Mouse (Mus musculus): ENCODE results near the gene Rpl27. TPM values are rescaled to one million over a fixed set of nuclear protein-coding genes. Genes with fewer than 3 reads are reported as not detected.
A peak's percentile ranks its signal among the peaks of the same experiment; 100 is the strongest.
"Not testable (repeated sequence)": the region's sequence is repeated elsewhere in the genome, so short reads cannot be mapped to it uniquely, and the experiment has no call there.

Rpl27 gene
- total RNA-seq, 2 experiments from 2014 or later: 66.9 to 67.8 TPM

DNA sequence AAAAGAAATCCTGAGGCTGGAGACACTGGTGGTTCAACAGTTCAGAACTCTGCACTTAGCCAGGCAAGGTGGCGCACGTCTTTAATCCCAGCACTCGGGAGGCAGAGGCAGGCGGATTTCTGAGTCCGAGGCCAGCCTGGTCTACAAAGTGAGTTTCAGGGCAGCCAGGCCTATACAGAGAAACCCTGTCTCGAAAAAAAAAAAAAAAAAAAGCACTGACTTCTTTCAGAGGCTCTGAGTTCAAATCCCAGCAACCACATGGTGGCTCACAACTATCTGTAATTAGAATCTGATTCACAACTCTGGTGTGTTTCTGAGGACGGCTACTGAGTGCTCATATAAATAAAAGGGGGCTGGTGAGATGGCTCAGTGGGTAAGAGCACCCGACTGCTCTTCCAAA, 4.8 kb downstream of the Rpl27 start:
- not testable (repeated sequence) for DNase-seq (ENCODE audit: low spot score in 2 of 2)

DNA sequence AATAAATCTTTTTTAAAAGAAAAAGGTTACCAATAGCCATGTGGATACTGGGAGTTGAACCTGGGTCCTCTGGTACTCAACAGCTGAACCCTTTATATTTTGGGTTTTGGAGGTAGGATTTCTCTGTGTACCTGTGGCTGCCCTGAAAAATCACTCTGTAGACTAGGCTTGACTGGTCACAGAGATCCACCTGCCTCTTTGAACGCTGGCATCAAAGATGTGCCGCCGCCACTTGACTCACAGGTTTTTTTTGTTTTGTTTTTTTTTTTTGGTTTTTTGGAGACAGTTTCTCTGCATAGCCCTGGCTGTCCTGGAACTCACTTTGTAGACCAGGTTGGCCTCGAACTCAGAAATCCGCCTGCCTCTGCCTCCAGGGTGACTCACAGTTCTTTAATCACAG, 5.7 kb downstream of the Rpl27 start:
- DNase-seq (ENCODE audit: low spot score in 2 of 2): no peak

DNA sequence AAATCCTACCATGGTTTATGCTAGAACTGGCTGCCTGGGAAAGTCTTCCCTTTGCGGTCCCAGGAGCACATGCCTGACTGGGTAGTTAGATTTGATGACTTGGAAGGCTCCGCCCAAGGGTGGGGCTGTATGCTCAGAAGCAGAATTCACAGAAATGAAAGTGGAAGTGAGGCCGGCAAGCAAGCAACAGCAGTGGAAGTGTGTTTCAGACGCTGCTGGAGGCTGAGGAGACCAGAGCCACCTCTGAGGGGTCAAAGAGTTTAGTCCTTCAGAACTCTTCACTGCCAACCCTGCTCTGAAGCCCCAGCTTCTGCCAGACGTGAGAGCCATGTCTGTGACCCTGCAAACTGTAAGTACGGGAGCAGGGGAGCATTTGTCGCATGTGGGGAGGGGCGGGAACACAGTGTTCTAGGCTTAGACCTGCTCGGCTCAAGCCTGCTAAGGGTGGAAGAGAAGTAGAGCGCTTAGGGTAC, 6.2 kb downstream of the Rpl27 start, which contains the start of gene Ifi35:
Gene Ifi35, plus strand, starts transcription at position 134 of the 473 bp plus-strand sequence.
- DNase-seq (ENCODE audit: low spot score in 2 of 2): no peak

DNA sequence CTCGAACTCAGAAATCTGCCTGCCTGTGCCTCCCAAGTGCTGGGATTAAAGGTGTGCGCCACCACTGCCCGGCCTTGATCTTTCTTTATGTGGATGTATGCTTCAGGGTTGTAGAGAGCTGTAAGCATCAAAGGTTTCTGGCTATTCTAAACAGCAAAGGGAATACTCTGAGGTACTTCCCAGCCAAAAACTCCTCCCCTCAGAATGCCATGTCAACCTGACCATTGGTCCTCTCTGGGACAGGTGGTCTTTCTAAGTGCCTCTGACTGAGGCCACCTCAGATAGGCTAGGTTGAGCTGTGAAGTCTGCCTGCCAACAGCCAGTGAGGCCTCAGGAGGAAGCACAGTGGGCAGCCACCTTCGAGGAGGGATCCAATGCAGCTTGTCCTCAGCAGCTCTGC, 6.8 kb downstream of the Rpl27 start:
- DNase-seq (ENCODE audit: low spot score in 2 of 2): no peak

DNA sequence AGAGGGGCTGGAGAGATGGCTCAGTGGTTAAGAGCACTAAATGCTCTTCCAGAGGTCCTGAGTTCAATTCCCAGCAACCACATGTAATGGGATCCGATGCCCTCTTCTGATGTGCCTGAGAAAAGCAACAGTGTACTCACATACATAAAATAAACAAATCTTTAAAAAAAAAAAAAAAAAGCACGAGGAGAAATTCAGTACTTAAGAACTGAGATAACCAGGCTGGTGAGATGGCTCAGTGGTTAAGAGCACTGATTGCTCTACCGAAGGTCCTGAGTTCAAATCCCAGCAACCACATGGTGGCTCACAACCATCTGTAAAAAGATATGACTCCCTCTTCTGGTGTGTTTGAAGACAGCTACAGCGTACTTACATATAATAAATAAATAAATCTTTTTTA, 7.5 kb downstream of the Rpl27 start:
- DNase-seq (ENCODE audit: low spot score in 2 of 2): not testable (repeated sequence)

DNA sequence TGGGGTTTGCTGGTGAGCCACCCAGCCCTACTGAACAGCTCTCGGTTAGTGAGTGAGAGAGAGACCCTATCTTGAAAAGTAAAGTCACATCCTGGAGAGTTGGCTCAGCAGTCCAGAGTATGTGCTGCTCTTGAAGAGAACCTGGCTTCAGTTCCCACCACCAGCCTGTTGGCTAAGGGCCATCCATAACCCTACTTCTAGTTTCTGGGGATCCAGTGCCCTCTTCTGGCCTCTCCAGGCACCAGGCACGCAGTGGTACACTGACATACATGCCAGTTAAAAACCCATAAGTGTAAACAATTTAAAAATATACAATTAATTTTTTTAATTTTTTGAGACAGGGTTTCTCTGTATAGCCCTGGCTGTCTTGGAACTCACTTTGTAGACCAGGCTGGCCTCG, 8.3 kb downstream of the Rpl27 start:
- DNase-seq (ENCODE audit: low spot score in 2 of 2): no peak

DNA sequence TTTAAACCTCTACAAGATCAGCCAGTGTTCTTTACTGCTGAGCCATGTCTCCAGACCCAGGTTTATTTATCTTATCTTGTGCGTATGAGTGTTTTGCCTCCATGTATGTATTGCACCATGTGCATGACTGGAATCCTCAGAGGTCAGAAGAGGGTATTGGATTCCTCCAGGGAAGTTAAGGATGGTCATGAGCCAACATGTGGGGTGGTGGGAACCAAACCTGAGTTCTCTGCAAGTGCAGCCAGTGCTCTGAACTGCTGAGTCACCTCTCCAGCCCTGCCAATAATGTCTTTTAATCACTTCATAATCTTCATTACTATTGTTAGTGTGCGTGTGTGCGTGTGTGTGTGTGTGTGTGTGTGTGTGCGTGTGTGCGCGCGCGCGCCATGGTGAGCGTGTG, 9.4 kb downstream of the Rpl27 start:
- DNase-seq (ENCODE audit: low spot score in 2 of 2): no peak

DNA sequence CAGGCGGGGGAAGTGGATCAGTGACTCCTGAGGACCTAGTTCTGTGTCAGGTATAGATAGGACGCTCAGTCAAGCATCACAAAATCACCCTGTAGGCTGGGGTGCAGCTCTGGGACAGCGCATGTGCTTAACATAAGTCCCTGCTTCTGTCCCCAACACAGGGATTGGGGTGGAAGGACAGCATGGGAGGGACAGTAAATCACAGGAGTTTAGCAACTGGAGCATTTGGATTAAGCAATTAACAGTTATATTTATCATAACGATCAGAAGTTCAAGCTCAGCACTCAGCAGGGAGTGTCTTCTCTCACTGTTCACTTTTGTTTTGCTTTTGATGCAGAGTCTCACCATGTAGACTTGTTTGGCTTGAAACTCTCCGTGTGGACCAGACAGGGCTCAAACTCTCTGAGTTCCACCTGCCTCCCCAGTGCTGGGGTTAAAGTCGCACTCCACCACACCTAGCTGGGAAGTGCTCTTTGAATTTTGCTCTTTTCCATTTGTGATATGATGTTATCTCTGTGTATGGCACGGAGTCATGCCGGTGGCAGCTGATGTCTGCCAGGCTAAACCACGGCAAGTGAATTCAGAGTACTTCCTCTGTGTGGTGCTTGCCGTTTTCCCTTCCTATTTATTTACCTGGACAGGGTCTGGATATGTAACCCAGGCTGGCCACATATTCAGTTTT, 10.1 kb downstream of the Rpl27 start:
- DNase-seq (ENCODE audit: low spot score in 2 of 2): no peak

DNA sequence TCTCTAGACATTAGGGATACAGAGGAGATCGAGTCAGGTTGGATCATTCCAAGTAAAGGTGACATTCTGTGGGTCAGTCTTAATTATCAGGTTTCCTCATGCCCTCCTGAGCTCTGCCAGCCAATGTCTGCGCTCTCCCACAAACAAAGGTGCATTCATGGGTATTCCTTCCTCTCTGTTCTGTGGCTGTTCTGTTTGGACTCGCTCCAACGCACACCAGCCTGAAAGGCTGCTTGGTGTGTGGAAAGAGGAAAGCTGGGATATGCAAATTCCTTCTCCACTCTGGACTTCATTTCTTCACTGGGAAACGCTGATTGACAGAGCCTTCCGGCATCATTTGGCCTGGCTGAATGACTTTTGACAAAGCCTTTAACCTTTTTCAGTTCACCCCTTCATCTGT, 12.6 kb downstream of the Rpl27 start:
- no peak for DNase-seq (ENCODE audit: low spot score in 2 of 2)

DNA sequence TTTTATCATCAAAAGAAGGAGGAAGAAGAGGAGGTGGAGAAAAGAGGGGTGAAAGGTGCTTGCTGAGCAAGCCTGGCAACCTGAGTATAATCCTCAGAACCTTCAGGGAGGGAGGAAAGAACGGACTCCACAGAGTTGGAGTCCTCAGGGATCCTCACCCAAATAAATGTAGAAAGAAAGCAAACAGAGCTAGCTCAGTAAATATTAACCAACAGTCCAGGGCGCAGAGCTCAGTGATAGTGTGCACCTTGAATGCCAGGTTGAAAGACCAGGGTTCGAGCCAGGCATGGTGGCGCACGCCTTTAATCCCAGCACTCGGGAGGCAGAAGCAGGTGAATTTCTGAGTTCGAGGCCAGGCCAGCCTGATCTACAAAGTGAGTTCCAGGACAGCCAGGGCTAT, 13.5 kb downstream of the Rpl27 start:
- DNase-seq (ENCODE audit: low spot score in 2 of 2): no peak

DNA sequence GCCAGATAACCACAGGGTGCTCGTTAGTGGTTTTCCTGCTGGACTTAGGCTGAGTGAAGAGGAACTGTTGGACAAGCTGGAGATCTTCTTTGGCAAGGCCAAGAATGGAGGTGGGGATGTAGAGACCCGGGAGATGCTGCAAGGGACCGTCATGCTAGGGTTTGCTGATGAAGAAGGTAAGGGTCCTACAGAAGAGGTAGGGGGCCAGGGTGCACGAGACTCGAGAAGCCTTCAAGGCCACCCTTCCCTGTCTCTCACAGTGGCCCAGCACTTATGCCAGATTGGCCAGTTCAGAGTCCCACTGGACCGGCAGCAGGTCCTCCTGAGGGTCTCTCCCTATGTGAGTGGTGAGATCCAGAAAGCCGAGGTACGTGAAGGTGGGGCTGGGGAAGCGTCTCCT, 15.5 kb downstream of the Rpl27 start:
- no peak for DNase-seq (ENCODE audit: low spot score in 2 of 2)

DNA sequence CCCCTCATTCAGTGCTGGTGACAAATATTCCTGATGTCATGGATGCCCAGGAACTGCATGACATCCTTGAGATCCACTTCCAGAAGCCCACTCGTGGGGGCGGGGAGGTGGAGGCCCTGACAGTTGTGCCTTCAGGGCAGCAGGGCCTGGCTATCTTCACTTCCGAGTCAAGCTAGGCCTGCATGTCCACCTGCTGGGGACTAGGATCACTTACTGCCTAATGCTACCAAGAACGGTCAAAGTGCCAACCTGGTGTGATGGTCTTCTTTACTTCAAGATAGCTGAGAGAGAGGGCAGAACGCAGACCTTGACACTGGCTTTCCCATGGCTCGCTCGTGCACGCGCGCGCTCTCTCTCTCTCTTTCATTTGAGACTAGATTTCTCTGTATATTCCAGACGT, 16.1 kb downstream of the Rpl27 start:
- DNase-seq (ENCODE audit: low spot score in 2 of 2): no peak

DNA sequence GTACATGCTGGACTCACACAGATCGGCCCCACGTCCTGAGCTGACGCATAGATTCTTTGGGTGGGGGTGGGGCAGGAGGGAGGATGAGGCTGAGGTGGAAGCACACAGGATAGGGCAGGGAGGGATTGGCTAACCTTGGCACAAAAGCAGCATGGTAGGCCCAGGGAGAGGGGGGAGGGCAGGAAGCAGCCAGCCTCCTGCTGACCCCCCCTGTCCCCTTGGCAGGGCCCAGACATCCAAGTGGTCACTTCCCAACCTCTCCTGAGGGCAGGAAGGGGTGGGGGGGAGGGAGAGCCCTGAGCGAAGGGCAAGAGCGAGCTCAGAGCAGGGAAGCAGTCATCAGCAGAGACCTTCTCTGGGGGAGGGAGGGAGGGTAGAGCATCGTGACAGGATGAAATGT, 17.6 kb downstream of the Rpl27 start:
- no peak for DNase-seq (ENCODE audit: low spot score in 2 of 2)

DNA sequence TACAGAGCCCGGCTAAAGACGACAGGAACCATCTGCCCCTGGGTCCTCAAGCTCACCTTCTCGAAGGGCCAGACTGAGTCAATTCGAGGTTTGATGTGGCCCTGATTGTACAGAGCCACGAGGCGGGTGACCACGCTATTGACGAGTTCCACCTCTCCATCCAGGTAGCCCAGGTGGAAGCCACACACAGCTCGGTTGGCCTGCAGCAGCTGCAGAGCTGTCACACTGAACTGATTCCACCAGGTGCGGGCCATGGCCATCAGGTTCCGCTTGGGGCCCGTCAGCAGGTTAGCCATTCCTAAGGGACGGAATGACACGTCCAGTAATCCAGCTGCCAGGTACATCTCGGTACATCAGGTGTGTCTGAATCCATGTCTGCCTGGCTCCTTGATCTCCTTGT, 18.2 kb downstream of the Rpl27 start:
- no peak for DNase-seq (ENCODE audit: low spot score in 2 of 2)

DNA sequence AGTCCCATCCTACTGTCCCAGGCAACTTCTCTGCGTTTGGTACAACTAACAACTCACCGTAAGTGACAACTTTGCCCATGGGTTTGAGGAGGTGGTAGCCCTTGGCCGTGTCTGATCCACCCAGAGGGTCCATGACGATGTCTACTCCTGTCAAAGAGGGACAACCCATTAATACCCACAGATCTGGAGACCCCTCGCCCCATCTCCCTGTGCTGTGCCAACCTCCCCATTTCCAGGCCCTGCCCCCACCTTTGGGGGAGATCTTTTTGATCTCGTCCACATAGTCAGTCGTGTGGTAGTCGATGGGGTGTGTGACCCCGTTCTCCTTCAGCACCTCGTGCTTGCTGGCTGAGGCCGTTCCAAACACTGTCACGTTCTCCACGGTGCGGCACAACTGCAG, 20.0 kb downstream of the Rpl27 start:
- DNase-seq (ENCODE audit: low spot score in 2 of 2): no peak

DNA sequence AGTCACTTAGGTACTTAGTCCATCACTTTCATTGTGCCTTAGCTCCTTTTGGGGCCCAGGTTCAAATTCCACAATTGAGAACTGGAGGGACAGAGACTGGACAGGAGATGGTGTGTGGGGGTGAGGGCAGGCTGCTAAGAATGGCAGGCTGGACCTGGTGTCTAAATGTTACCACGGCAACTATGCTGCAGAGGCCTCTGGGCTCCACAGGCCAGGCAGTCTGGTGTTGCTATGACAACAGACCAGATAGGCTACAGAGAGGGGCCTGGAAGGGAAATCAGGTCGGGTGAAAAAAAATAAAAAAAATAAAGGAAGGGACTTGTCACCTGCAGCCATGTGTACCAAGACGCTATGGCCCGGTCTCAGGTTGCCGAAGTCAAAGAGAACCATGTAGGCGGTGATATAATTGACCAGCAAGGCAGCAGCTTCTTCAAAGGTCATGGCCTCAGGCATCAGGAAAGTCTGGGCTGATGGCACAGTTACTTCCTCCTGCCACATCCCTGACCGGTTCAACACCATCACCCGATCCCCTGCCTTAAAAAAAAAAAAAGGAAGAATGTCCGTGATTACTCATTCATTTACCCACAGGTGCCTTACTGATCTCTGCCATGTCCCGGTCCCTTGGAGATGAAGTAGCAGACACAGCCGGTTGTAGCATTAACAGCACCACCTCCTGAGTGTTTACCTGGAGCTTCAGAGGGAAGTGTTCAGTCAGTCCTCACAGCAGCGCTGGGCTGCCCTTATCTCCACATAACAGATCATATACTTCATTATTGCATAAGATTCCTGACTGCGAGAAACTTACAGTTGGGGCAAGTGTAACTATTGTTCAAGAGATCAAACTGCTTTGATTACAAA, 20.7 kb downstream of the Rpl27 start:
- no peak for DNase-seq (ENCODE audit: low spot score in 2 of 2)

DNA sequence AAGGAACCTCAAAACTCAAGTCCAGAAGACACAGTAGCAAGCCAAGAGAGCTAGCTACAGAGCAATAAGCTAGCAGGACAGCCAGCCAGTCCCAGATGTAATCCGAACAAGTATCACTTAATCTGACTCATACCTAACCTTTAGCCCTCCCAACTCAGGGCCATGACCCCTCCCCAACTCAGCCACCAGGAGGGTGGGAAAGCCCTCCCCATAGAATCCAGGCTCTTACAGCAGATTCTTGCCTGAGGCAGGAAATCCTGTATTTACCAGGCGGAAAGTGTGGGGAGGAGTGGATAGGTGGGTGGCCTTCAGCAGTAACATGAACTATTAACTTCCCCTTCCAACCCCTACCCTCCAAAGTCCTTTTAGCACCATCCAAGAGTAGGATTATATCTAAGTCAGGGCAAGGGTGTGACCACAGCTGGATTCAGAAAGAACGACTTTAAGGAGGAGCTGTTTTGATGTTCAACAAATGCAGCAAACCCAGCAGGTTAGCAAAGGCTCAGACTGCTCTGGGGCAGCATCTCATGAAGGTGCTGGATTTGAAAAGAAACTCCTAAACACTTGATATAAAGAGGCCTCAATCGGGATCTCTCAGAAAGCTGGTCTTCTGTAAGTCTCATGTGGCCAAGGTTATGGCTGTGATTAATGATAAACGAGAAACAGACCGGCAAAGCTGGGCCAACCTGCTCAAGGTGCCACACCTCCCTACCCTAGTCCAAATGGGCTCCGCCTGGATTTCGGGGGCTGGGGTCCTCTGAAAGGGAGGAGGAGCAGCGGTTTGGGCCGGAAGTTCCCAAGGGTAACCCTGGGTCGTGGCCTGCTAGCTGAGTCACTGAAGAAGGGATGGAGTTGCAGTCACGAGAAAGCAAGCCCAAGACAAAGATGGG, 22.4 kb downstream of the Rpl27 start, which contains the start of gene Rnd2:
Gene Rnd2, plus strand, starts transcription at position 789 of the 890 bp plus-strand sequence.
- no peak for DNase-seq (ENCODE audit: low spot score in 2 of 2)

DNA sequence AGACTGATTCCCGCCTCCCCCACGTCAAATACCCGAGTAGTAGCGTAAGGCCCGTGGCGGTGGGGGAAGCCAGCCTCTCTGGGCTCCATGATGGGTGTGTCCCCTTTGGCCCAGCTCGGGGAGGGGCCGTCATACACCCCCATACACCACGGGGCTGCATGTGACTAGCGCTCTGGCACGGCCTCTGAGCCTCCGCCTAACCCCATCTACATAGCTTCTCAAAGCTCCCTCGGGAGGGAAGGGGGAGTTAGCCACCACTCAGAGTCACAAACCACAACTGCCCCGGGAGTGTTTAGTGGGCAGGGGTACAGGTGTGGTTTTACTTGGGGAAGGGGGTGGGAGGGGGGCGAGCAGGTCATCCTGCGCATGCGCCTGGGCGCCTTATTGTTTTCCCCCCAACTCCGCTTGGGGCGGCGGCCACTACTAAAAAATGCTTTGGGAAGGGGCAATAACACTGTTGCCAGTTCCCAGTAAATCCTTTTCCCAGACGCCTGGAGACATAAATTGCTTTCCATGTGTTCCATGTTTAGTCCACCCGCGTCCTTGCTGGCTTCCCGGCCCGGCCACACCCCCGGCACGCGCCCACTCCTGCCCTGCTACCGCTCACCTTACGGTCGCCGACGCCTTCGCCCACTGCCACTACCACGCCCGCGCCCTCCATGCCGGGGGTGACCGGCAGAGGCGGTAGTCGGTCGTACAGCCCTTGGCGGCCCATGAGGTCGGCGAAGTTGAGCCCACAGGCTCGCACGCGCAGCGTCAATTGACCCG, 23.2 kb downstream of the Rpl27 start:
- peak; percentile 51 to 62 for DNase-seq (ENCODE audit: low spot score in 2 of 2)

DNA sequence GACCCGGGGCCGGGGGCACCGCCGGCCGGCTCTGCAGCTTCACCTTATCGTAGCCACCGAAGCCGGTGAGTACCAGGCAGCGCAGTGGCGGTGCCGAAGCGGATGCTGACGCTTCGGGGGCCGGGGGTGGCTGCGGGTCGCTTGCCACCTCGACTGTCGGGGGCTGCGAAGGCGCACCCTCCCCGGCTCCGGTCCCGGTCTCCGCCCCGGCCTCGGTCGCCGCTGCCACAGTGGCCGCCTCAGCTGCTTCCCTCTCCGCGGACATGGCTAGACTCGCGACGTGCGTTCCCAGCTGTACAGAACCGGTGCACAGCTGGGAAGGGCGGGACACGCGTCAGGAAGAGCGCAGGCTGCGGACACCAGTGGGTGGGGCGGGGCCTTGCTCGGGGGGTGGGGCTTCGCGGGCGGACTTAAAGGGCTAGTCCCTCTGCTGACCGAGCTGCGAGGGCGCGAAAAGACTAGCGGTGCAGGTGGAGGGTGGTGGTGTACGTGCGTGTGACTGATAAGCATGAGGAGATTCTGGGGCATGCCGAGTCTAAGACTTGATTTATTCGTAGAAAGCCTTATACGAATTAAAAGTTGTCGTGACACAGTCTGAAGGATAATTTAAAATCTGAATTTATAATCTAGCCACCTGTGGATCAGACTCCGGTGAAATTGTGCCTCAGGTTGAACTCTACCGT, 23.9 kb downstream of the Rpl27 start, which contains the start of gene Vat1:
Gene Vat1, minus strand, starts transcription at position 362 of the 683 bp plus-strand sequence.
- peak; percentile 52 to 70 for DNase-seq (ENCODE audit: low spot score in 2 of 2)

DNA sequence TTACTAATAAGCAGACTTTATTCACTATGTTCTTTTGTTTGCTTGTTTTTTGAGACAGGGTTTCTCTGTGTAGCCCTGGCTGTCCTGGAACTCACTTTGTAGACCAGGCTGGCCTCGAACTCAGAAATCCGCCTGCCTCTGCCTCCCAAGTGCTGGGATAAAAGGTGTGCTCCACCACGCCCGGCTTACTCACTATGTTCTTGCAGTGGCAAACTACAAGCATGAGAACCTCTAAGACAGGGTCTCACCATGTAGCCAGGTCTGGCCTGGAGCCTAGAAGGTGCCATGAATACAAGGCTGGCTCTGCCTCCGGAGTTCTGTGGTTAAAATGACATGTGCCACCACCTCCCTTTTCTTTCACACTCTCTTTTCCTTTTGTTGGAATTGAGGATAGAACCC, 24.5 kb downstream of the Rpl27 start:
- not testable (repeated sequence) for DNase-seq (ENCODE audit: low spot score in 2 of 2)

Measured in layer of hippocampus, postnatal 10 days (tissue).